Mouse (Mus musculus): ENCODE measurements around the gene Syn3. TPM values are rescaled to one million over a fixed set of nuclear protein-coding genes. Genes with fewer than 3 reads are reported as not detected.

Gene Syn3
- polyA plus RNA-seq, 1 experiment from 2014 or later: 0.99 TPM

DNA sequence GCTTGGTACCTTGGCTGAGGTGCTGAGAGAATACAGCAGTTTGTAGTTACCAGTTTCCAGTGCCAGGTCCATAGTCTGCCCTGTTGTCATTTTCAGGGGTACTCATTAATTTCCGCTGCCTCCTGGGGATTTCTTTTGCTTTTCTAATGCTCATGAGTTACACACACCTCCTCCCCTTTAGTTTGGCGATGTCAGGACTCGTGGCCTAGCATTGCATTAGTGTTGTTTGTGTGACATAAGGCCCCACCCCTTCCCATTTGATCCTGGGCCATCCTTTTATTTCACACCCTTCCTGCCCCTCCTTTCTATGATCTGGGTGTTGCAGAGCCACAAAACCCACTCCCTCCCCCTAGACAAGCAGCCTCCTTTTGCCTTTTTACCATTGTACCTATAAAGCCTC lies 334.6 kb downstream of the Syn3 start:
- Histone ChIP-seq H3K4me2 (no peak overlapping the region), H3K27me3 (ENCODE audit: control insufficient read depth, insufficient read depth, low read length) (no peaks in the 10 kb centered on the region), H3K4me1 (ENCODE audit: control insufficient read depth, insufficient read depth, low read length) (peaks cover 18% of the 10 kb centered on the region), H3K27ac (ENCODE audit: low read depth, low read length) (no peak overlapping the region), H3K9ac (ENCODE audit: low read depth, low read length) (no peak overlapping the region), H3K9me3 (replicated peaks; ENCODE audit: control insufficient read depth, low read length) (no peaks in the 10 kb centered on the region), H3K4me3 (ENCODE audit: low read depth, low read length) (no peak overlapping the region), H3K36me3 (ENCODE audit: control insufficient read depth, insufficient read depth, low read length) (no peaks in the 10 kb centered on the region)
- WGBS (ENCODE audit: insufficient replicate concordance): 58% methylated on average over 3 of the region's 3 CpGs
- no peak for ATAC-seq (replicated peaks; ENCODE audit: insufficient number of reproducible peaks, low FRiP score, low TSS enrichment)

DNA sequence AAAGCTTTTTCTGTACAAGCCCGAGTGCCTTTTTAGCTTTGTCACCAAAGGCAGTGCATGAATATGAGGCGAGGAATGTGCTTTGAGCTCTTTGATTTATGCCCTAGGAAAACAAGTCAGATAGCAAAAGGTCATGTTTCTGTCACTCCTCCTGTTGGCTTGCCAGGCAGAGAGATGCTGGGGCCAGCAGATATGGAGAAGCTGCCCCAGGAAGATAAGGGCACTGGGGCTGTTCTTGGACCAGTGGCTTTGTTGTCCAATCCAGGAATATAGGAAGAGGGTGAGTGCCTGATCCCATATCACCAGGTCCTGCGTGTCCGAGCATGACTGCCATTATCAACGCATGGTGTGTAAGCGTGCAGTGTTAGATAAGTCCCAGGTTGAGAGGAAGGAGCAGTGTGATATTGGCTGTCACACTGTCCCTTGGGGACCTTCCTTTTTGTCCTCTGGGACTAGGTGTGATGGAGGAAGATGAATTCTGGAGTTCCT lies 336.9 kb downstream of the Syn3 start:
- H3K4me1 ChIP-seq (ENCODE audit: control insufficient read depth, insufficient read depth, low read length): peaks cover 14% of the 10 kb centered on the region
- H3K27me3 ChIP-seq (ENCODE audit: control insufficient read depth, insufficient read depth, low read length): no peaks in the 10 kb centered on the region
- peak; percentile 89 for ATAC-seq (replicated peaks; ENCODE audit: insufficient number of reproducible peaks, low FRiP score, low TSS enrichment)
- no peak overlapping the region for H3K27ac ChIP-seq (ENCODE audit: low read depth, low read length)
- H3K4me3 ChIP-seq (ENCODE audit: low read depth, low read length): no peak overlapping the region
- H3K4me2 ChIP-seq: peak overlapping the region; percentile 24; the same call in 1 of the 2 replicates
- H3K36me3 ChIP-seq (ENCODE audit: control insufficient read depth, insufficient read depth, low read length): no peaks in the 10 kb centered on the region
- WGBS (ENCODE audit: insufficient replicate concordance): 21% methylated on average over 6 of the region's 6 CpGs
- no peak overlapping the region for H3K9ac ChIP-seq (ENCODE audit: low read depth, low read length)
- H3K9me3 ChIP-seq (replicated peaks; ENCODE audit: control insufficient read depth, low read length): no peaks in the 10 kb centered on the region

DNA sequence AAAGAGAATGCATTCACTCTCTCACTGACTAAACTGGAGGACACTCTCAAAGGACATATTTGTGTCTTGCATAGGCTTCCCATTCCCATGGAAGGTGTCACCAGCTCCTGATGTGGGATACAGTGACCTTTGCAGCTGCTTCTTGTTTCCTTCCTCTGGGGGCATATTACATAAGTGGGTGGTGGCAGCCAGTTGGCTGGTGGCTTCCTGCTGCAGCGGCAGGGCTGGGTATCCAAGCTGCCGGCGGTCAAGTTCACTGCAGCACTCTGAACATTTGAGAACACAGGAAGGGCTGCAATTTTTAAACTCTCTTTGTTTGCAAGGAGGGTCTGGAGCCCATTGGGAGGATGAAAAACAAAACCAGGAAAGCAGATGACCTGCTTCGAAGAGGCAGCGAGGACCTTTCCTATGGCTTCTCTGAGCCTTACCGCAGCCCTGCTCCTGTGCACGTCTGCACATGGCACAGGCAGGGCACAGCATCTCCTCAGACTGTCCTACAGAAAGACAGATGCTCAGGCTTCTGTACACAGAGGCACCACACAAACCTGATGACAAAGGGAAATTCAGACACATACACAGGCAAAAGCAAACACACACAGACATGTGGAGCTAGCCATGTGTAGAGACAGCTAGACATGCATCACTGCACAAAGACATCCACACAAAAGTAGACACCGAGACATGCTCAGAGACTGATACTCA lies 340.3 kb downstream of the Syn3 start:
- Histone ChIP-seq H3K27me3 (ENCODE audit: control insufficient read depth, insufficient read depth, low read length) (no peaks in the 10 kb centered on the region), H3K9me3 (replicated peaks; ENCODE audit: control insufficient read depth, low read length) (no peaks in the 10 kb centered on the region), H3K9ac (ENCODE audit: low read depth, low read length) (no peak overlapping the region), H3K27ac (ENCODE audit: low read depth, low read length) (no peak overlapping the region), H3K4me2 (no peak overlapping the region), H3K4me1 (ENCODE audit: control insufficient read depth, insufficient read depth, low read length) (peaks cover 12% of the 10 kb centered on the region), H3K36me3 (ENCODE audit: control insufficient read depth, insufficient read depth, low read length) (no peaks in the 10 kb centered on the region), H3K4me3 (ENCODE audit: low read depth, low read length) (no peak overlapping the region)
- no peak for ATAC-seq (replicated peaks; ENCODE audit: insufficient number of reproducible peaks, low FRiP score, low TSS enrichment)
- 71% methylated on average over 8 of the region's 8 CpGs for WGBS (ENCODE audit: insufficient replicate concordance)

DNA sequence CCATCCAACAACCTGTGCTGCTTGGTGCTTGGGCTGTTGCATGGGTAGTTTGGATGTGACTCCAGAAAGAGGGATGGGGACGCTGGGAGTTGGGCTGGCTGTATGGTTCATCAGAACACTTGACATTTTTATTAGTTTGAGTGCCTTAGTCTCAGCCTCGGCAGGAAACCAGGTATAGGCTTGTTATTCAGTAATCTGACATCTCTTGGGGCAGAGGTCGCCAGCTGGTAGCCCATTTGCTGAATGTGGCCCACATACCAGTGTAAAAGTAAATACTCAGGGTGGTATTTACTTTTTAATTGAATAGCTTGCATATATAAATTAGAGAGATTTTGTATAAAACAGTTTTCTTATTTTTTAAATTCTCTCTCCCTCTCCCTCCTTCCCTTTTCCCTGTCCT lies 343.4 kb downstream of the Syn3 start:
- 60% methylated on average over 3 of the region's 3 CpGs for WGBS (ENCODE audit: insufficient replicate concordance)
- Histone ChIP-seq H3K4me3 (ENCODE audit: low read depth, low read length) (no peak overlapping the region), H3K4me1 (ENCODE audit: control insufficient read depth, insufficient read depth, low read length) (peaks cover 5% of the 10 kb centered on the region; the same call in 1 of the 2 replicates), H3K9me3 (replicated peaks; ENCODE audit: control insufficient read depth, low read length) (no peaks in the 10 kb centered on the region), H3K36me3 (ENCODE audit: control insufficient read depth, insufficient read depth, low read length) (no peaks in the 10 kb centered on the region), H3K27me3 (ENCODE audit: control insufficient read depth, insufficient read depth, low read length) (no peaks in the 10 kb centered on the region), H3K4me2 (no peak overlapping the region), H3K27ac (ENCODE audit: low read depth, low read length) (no peak overlapping the region), H3K9ac (ENCODE audit: low read depth, low read length) (no peak overlapping the region)
- ATAC-seq (replicated peaks; ENCODE audit: insufficient number of reproducible peaks, low FRiP score, low TSS enrichment): no peak

DNA sequence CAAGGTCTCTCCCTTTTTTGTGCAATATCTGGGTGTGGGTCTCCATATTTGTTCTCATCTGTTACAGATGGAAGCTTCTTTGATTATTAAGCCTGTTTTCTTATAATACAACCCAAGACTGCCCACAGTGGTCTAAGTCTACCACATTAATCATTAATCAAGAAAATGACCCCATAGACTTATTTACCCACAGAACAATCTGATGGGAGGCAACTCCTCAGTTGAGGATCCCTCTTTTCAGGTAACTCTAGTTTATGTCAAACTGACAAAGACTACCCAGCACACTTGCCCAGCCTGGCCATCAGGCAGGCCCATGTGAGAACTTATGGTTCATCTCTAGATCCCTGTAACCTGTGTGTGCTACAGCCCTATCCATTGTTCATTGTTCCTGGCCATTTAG lies 345.5 kb downstream of the Syn3 start:
- no peak for ATAC-seq (replicated peaks; ENCODE audit: insufficient number of reproducible peaks, low FRiP score, low TSS enrichment)
- no peaks in the 10 kb centered on the region for H3K27me3 ChIP-seq (ENCODE audit: control insufficient read depth, insufficient read depth, low read length)
- no peaks in the 10 kb centered on the region for H3K9me3 ChIP-seq (replicated peaks; ENCODE audit: control insufficient read depth, low read length)
- H3K4me1 ChIP-seq (ENCODE audit: control insufficient read depth, insufficient read depth, low read length): peaks cover 5% of the 10 kb centered on the region; the same call in 1 of the 2 replicates
- no peak overlapping the region for H3K4me3 ChIP-seq (ENCODE audit: low read depth, low read length)
- no peak overlapping the region for H3K27ac ChIP-seq (ENCODE audit: low read depth, low read length)
- H3K9ac ChIP-seq (ENCODE audit: low read depth, low read length): no peak overlapping the region
- H3K4me2 ChIP-seq: no peak overlapping the region
- H3K36me3 ChIP-seq (ENCODE audit: control insufficient read depth, insufficient read depth, low read length): no peaks in the 10 kb centered on the region

DNA sequence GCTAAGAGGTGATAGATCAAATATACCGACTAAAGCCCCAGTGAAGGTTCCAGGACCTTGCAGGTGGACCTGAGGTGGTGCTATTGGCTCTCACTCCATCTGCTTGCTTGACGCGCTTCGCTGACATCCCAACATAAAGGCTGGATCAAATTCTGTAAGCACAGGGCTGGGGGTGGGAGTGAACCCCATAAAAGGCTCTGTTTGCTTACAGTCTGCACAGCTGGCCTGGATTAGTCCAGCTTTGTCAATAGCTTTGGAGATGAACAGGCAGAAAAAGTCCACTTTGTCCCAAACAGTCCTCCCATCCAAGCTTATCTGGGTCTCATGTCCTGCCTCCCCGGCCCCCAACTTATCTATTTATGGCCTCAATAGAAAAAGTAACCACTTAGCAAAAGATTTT lies 347.3 kb downstream of the Syn3 start:
- H3K9me3 ChIP-seq (replicated peaks; ENCODE audit: control insufficient read depth, low read length): no peaks in the 10 kb centered on the region
- no peak overlapping the region for H3K4me3 ChIP-seq (ENCODE audit: low read depth, low read length)
- H3K27ac ChIP-seq (ENCODE audit: low read depth, low read length): no peak overlapping the region
- no peak overlapping the region for H3K9ac ChIP-seq (ENCODE audit: low read depth, low read length)
- no peak overlapping the region for H3K4me2 ChIP-seq
- WGBS (ENCODE audit: insufficient replicate concordance): 71% methylated on average over 5 of the region's 5 CpGs
- H3K36me3 ChIP-seq (ENCODE audit: control insufficient read depth, insufficient read depth, low read length): no peaks in the 10 kb centered on the region
- no peak for ATAC-seq (replicated peaks; ENCODE audit: insufficient number of reproducible peaks, low FRiP score, low TSS enrichment)
- H3K4me1 ChIP-seq (ENCODE audit: control insufficient read depth, insufficient read depth, low read length): peaks cover 5% of the 10 kb centered on the region; the same call in 1 of the 2 replicates
- H3K27me3 ChIP-seq (ENCODE audit: control insufficient read depth, insufficient read depth, low read length): no peaks in the 10 kb centered on the region

- ATAC-seq (replicated peaks; ENCODE audit: insufficient number of reproducible peaks, low FRiP score, low TSS enrichment): no peak
- H3K9me3 ChIP-seq (replicated peaks; ENCODE audit: control insufficient read depth, low read length): no peaks in the 10 kb centered on the region
- no peaks in the 10 kb centered on the region for H3K36me3 ChIP-seq (ENCODE audit: control insufficient read depth, insufficient read depth, low read length)
- no peaks in the 10 kb centered on the region for H3K27me3 ChIP-seq (ENCODE audit: control insufficient read depth, insufficient read depth, low read length)
- H3K27ac ChIP-seq (ENCODE audit: low read depth, low read length): no peak overlapping the region
- no peak overlapping the region for H3K4me2 ChIP-seq
- peaks cover 5% of the 10 kb centered on the region; the same call in 1 of the 2 replicates for H3K4me1 ChIP-seq (ENCODE audit: control insufficient read depth, insufficient read depth, low read length)
- WGBS (ENCODE audit: insufficient replicate concordance): 56% methylated on average over 1 of the region's 1 CpGs
- no peak overlapping the region for H3K4me3 ChIP-seq (ENCODE audit: low read depth, low read length)
- no peak overlapping the region for H3K9ac ChIP-seq (ENCODE audit: low read depth, low read length)
Observed at GRCm38 (mm10) chr10:86150076-86150475, 348.6 kb downstream of the Syn3 start.

DNA sequence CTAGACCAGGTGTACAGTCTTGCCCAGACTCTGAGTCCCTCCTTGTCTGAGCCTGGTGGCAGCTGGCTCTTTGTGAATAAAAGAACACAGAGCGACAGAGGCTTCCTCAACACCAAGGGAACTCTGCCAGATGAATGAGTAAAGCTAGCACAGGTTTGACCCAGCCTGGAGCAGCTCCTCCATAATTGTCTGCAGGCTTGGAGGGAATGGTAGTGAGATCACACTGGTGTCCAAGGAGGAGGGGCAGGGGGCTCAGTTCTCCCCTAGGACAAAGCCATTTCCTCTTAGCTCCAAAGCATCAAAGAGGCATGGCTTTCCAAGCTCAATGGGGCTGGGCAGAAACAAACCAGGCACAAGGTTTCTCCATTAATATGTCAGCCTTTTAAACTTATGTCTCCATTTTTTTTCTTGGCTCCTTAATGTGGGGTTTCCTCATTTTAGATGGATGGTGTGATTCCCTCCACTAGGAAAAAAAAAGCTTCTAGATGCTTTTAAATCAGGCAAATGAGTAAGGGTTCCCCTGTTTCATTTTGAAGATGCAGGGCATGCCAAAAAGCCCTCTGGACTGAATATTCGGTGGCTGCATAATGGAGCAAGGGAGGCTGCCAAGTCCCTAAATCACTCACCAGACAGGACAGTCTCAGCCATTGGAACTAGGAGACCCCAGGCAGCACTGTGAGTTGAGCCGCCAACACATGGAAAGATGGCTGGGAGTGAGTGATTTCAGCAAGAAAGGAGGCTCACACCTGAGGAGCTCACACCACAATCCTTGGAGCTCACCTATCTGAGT lies 349.5 kb downstream of the Syn3 start:
- H3K4me2 ChIP-seq: no peak overlapping the region
- H3K9ac ChIP-seq (ENCODE audit: low read depth, low read length): no peak overlapping the region
- H3K4me1 ChIP-seq (ENCODE audit: control insufficient read depth, insufficient read depth, low read length): peaks cover 5% of the 10 kb centered on the region; the same call in 1 of the 2 replicates
- H3K4me3 ChIP-seq (ENCODE audit: low read depth, low read length): no peak overlapping the region
- no peak overlapping the region for H3K27ac ChIP-seq (ENCODE audit: low read depth, low read length)
- no peaks in the 10 kb centered on the region for H3K9me3 ChIP-seq (replicated peaks; ENCODE audit: control insufficient read depth, low read length)
- WGBS (ENCODE audit: insufficient replicate concordance): 67% methylated on average over 3 of the region's 3 CpGs
- H3K36me3 ChIP-seq (ENCODE audit: control insufficient read depth, insufficient read depth, low read length): no peaks in the 10 kb centered on the region
- no peaks in the 10 kb centered on the region for H3K27me3 ChIP-seq (ENCODE audit: control insufficient read depth, insufficient read depth, low read length)
- ATAC-seq (replicated peaks; ENCODE audit: insufficient number of reproducible peaks, low FRiP score, low TSS enrichment): no peak

Measured in heart, embryonic 11.5 days (tissue).